Mouse (Mus musculus) liver, embryonic 14.5 days (tissue): ENCODE results near the gene Ttll13. TPM values are rescaled to one million over a fixed set of nuclear protein-coding genes. Genes with fewer than 3 reads are reported as not detected.

ENCODE experiments used
- ATAC-seq: fragments of 200-750 bp; cut with Nextera tagmentation; 2 replicates; pipeline ENCODE4 v1.8.0; 2017; ENCODE audit warnings: moderate number of reproducible peaks, mild to moderate bottlenecking, moderate library complexity; ENCODE audit not compliant: insufficient read depth
- DNase-seq, 3 experiments: peaks; one replicate each; pipeline ENCODE4 v3.0.0-alpha.2; 2012 to 2013; ENCODE audit warnings: low read depth in 3 of 3, low spot score in 3 of 3
- H3K27ac ChIP-seq: fragments of 300-500 bp; sonication (generic); 2 replicates; pipeline ENCODE4 v1.5.1; 2014; ENCODE audit warnings: moderate library complexity, mild to moderate bottlenecking, control low read depth, inconsistent platforms
- H3K27me3 ChIP-seq: fragments of 300-500 bp; sonication (generic); 2 replicates; pipeline ENCODE4 v1.6.1; 2014; ENCODE audit warnings: mild to moderate bottlenecking, low read length, moderate library complexity; ENCODE audit not compliant: control insufficient read depth, insufficient read depth
- H3K36me3 ChIP-seq: fragments of 300-500 bp; sonication (generic); replicated peaks from 2 replicates; pipeline ENCODE4 v1.6.1; 2014; ENCODE audit warnings: low read depth; ENCODE audit not compliant: control insufficient read depth, insufficient read depth
- H3K4me1 ChIP-seq, 2 experiments: fragments of 200-500 bp in 1 of 2; fragments of 300-500 bp in 1 of 2; sonication (generic) in 1 of 2; replicated peaks; 2 replicates each; pipeline ENCODE4 v1.6.1; 2012 to 2014; ENCODE audit warnings: antibody characterized with exemption in 1 of 2, inconsistent platforms in 1 of 2, low read length in 1 of 2; ENCODE audit not compliant: control insufficient read depth in 2 of 2, insufficient read depth in 2 of 2
- H3K4me2 ChIP-seq: fragments of 300-500 bp; sonication (generic); 2 replicates; pipeline ENCODE4 v1.6.1; 2014; ENCODE audit warnings: low read depth, mild to moderate bottlenecking, control low read depth, moderate library complexity
- H3K4me3 ChIP-seq, 2 experiments: fragments of 200-500 bp in 1 of 2; fragments of 300-500 bp in 1 of 2; sonication (generic) in 1 of 2; 2 replicates each; pipeline ENCODE4 v1.5.1; 2012 to 2014; ENCODE audit warnings: low read depth in 2 of 2, low read length in 2 of 2, mild to moderate bottlenecking in 2 of 2, control low read depth in 1 of 2, inconsistent platforms in 1 of 2, moderate library complexity in 1 of 2; ENCODE audit not compliant: insufficient read depth in 1 of 2
- H3K9ac ChIP-seq: fragments of 300-500 bp; sonication (generic); replicated peaks from 2 replicates; pipeline ENCODE4 v1.6.1; 2014; ENCODE audit warnings: mild to moderate bottlenecking, control low read depth, moderate library complexity
- H3K9me3 ChIP-seq: fragments of 300-500 bp; sonication (generic); 2 replicates; pipeline ENCODE4 v1.6.1; 2016; ENCODE audit warnings: low read length, mixed read lengths; ENCODE audit not compliant: control insufficient read depth
- CTCF ChIP-seq: IDR thresholded peaks from 2 replicates; pipeline ENCODE4 v1.5.1; 2016; ENCODE audit warnings: antibody characterized with exemption, low read depth, control low read depth
- EP300 ChIP-seq: IDR thresholded peaks from 2 replicates; pipeline ENCODE4 v1.6.1; 2016; ENCODE audit warnings: antibody characterized with exemption, low read depth
- WGBS: fragments of 180-500 bp; shearing (Covaris S2); extraction: QIAGEN DNeasy Blood & Tissue Kit; methylation state at CpG from one replicate; pipeline ENCODE4 v1.1.7; 2014; ENCODE audit not compliant: insufficient replicate concordance; 5-methylcytosine and 5-hydroxymethylcytosine counted together
- polyA plus RNA-seq, 2 experiments: library from polyadenylated mRNA; depleted of rRNA in 1 of 2; stranded (reverse) in 1 of 2; unstranded in 1 of 2; fragments of >200 nt; fragmentation: Nextera tagmentation in 1 of 2; extraction: Ambion mirVana in 1 of 2; gene quantifications; 2 replicates each; pipeline versions ENCODE4 v1.2.1 to v1.2.3; 2012 to 2014

Ttll13 gene
- polyA plus RNA-seq, 2 experiments, result 0.20 to 0.23 TPM

DNA sequence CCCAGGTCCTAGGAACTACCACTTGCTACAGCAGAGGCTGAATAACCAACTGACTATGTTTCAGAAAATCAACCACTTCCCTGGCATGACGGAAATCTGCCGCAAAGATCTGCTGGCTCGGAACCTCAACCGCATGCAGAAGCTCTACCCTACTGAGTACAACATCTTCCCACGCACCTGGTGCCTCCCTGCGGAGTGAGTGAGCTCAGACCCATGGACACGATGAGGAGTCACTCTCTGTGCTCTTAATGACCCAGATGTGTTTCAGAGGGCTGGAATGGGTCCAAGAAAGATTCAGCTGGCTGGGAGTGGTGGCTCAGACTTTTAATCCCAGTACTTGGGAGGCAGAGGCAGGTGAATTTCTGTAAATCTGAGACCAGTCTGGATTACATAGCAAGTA is 6.3 kb downstream of the Ttll13 start:
- Histone ChIP-seq H3K27ac (no peak overlapping the region), H3K36me3 (no peaks in the 10 kb centered on the region), H3K9ac (no peak overlapping the region), H3K9me3 (no peaks in the 10 kb centered on the region), H3K4me3 (no peak overlapping the region), H3K27me3 (no peaks in the 10 kb centered on the region), H3K4me2 (no peak overlapping the region), H3K4me1 (peaks cover 5 to 6% of the 10 kb centered on the region in 2 experiments; a peak in 2 of 4 replicates)
- DNase-seq, result no peak
- TF ChIP-seq CTCF (no peak), EP300 (no peak)
- no peak for ATAC-seq
- 70% methylated on average over 7 of the region's 7 CpGs for WGBS

DNA sequence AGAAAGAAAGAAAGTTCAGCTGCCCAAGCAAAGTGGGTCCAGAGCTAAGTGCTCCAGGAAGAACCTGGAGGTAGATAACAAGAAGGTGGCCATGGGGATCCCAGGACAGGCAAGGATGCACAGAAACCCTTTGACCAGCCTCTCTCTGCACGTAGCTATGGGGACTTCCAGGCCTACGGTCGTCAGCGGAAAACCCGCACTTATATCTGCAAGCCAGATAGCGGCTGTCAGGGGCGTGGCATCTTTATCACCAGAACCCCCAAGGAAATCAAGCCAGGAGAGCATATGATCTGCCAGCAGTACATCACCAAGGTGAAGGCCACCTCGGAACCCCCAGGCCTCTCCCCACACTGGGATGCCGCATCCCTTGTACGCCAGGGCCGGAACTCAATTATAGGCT is 6.7 kb downstream of the Ttll13 start:
- Histone ChIP-seq H3K4me1 (peaks cover 5 to 6% of the 10 kb centered on the region in 2 experiments; a peak in 2 of 4 replicates), H3K27me3 (no peaks in the 10 kb centered on the region), H3K9me3 (no peaks in the 10 kb centered on the region), H3K36me3 (no peaks in the 10 kb centered on the region), H3K4me2 (no peak overlapping the region), H3K9ac (no peak overlapping the region), H3K27ac (no peak overlapping the region), H3K4me3 (no peak overlapping the region)
- TF ChIP-seq CTCF (no peak), EP300 (no peak)
- DNase-seq (no peak), ATAC-seq (no peak)
- 39% methylated on average over 11 of the region's 11 CpGs for WGBS

DNA sequence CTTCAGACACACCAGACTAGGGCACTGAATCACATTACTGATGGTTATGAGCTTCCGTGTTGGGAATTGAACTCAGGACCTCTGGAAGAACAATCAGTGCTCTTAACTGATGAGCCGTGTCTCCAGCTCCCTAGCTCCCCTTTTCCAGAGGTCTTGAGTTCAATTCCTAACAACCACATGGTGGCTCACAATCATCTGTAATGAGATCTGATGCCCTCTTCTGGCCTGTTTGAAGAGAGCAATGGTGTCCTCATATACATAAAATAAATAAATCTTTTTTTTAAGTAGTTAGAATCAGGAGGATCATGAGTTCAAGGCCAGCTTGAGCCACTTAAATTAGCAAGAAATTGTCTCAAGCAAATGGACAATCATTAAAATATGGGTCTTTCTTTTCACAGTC is 9.8 kb downstream of the Ttll13 start:
- no peak for ATAC-seq
- Histone ChIP-seq H3K4me2 (no peak overlapping the region), H3K4me3 (no peak overlapping the region), H3K36me3 (no peaks in the 10 kb centered on the region), H3K9me3 (no peaks in the 10 kb centered on the region), H3K27ac (no peak overlapping the region), H3K27me3 (no peaks in the 10 kb centered on the region), H3K4me1 (peaks cover 5 to 9% of the 10 kb centered on the region in 2 experiments; a peak in 3 of 4 replicates), H3K9ac (no peak overlapping the region)
- WGBS, result 50% methylated on average over 2 of the region's 2 CpGs
- no peak for DNase-seq
- TF ChIP-seq EP300 (no peak), CTCF (peak; percentile 39; the same call in 1 of the 2 replicates)

DNA sequence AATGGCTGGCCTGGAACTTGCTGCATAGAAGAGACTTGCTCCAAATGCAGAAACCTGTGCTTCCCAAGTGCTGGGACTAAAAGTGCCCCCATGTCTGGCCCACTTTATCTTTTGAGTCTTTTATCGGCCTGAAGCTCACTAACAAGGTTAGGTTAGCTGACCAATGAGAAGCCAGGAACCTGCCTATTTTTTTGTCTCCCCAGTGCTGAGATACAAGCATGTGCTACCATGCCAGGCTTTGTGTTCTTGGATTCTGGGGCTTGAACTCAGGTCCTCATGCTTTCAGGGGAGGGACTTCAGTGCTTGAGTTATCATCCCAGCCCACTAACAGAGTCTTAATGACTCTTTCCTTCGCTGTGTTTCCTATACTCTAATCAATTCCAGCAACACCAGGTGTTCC is 11.5 kb downstream of the Ttll13 start:
- DNase-seq (no peak), ATAC-seq (no peak)
- H3K27me3 ChIP-seq, result no peaks in the 10 kb centered on the region
- 49% methylated on average over 2 of the region's 2 CpGs for WGBS
- peaks cover 12 to 15% of the 10 kb centered on the region in 2 experiments for H3K4me1 ChIP-seq
- H3K27ac ChIP-seq, result no peak overlapping the region
- H3K4me3 ChIP-seq, result no peak overlapping the region
- H3K9ac ChIP-seq, result no peak overlapping the region
- H3K4me2 ChIP-seq, result no peak overlapping the region
- TF ChIP-seq CTCF, result no peak
- no peak for TF ChIP-seq EP300
- H3K9me3 ChIP-seq, result no peaks in the 10 kb centered on the region
- H3K36me3 ChIP-seq, result no peaks in the 10 kb centered on the region

DNA sequence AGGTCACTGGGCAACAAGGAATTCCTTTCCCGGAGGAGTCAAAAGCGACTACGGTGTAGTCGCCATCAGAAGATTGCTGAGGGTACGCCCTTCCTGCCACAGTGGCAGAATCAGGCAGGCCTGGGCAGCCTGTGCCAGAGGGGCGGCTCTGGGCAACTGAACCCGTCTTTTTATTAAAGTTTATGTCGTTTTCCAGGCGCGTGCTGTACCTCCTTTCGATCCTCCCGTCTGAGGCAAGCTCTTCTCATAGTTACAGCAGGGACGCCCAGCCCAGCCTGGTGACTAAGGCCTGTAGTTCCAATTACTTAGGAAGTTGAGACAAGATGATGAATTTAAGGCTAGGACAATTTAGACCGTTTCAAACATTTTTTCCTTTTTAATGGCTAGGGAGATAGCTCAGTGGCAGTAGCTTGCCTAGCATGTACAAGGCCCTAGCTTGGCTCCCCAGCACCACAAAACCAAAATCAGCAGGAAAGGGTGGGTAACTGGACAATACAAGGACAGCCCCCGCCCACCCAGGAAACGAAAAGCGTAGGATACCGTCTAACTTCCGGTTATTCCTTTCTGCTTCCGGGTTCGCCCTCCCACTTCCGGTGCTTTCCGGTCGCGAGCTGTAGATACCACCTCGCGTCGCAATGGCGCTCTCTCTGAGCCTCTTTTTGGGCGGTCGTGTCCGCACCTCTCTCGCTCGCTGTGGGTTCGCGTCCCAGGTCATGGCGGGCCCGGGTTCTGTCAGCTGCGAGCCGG is 14.6 kb downstream of the Ttll13 start, which contains the start of gene Ngrn:
Gene Ngrn (plus strand): TSS at position 591 of the 747 bp plus-strand sequence.
- 25% methylated on average over 40 of the region's 40 CpGs for WGBS
- Histone ChIP-seq H3K27ac (peak within 1 kb of the TSS; percentile 68), H3K9ac (peak within 1 kb of the TSS; percentile 85), H3K36me3 (peaks cover 24% of the 10 kb centered on the region), H3K9me3 (no peaks in the 10 kb centered on the region), H3K4me2 (peak within 1 kb of the TSS; percentile 87), H3K4me3 (peak within 1 kb of the TSS; percentile 88 to 91), H3K4me1 (peaks cover 7 to 9% of the 10 kb centered on the region in 2 experiments), H3K27me3 (no peaks in the 10 kb centered on the region)
- ATAC-seq (peak; percentile 86), DNase-seq (peak; percentile 79 to 81 (median 79))
- peak; percentile 59 for TF ChIP-seq CTCF
- TF ChIP-seq EP300, result peak; percentile 23; the same call in 1 of the 2 replicates
